Mouse (Mus musculus) liver (tissue): ENCODE data around the gene Chga.
A peak's percentile ranks its signal among the peaks of the same experiment; 100 is the strongest.

ENCODE experiments used
- DNase-seq: peaks from one replicate; pipeline ENCODE4 v3.0.0-alpha.2; 2020; ENCODE audit warnings: mixed read lengths

The Chga gene

DNA sequence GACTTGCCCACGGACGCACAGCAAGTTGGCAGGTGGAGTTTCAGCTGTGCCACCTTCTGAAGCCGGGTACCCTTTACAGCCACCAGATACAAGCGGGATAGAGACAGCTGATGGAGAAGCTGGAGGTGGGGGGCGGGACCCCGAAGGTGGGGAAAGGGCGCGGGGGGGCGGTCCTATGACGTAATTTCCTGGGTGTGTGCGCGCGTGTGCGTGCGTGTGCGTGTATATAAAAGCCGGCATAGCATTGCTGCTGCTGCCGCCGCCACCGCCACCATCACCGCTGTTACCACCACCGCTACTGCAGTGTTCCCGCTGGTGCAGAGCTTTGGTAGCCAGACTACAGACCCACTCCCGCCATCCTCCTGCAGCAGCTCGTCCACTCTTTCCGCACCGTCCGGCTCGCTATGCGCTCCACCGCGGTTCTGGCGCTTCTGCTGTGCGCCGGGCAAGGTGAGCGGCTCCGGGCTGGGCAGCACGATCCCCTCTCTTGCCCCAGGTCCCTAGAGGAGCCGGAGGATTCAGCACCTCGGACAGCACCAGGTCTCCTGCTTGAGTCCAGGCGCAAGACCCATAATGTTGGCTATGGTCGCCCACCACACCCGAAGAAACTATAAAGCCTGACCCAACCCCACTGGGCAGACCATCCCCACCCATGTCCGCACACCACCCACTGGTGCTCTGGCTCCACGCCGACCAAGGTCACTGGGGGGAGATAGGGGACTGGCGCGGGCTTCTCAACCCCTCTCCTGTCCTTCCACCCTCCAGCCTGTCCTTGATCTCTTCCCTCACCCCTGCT, at the start of gene Chga:
Chga (plus strand) TSS at position 249 of the 796 bp plus-strand sequence.
- peak; percentile 81 for DNase-seq

DNA sequence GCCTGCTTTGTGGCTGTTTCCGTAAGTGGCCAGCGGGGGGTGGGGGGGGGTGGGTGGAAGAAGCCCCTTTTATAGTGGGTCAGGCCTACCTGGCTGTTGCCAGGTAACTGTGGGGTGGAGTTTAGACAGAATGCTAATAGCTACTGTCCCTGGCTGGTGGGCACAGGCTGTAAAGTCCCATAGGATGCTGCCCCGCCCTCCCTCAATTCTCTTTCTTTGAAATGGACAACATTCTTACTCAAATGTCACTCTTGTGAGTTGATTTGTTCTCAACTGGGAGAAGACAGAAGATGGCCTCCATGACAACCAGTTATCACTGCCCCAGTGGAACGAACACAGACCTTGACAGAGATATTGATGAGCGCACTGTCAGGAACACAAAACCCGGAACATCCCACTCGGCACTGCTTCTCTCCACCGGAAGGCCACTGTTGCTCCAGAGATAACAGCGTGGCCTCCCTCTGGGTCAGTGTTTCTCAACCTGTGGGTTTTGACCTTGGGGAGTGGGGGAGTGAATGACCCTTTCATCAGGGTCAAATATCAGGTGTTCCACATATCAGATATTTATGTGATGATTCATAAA, 49.5 kb upstream of the Chga start:
- DNase-seq: no peak

GRCm38 (mm10) chr12:102505949-102506348, 48.8 kb upstream of the Chga start:
- no peak for DNase-seq

GRCm38 (mm10) chr12:102511363-102511762, 43.4 kb upstream of the Chga start:
- DNase-seq: no peak

DNA sequence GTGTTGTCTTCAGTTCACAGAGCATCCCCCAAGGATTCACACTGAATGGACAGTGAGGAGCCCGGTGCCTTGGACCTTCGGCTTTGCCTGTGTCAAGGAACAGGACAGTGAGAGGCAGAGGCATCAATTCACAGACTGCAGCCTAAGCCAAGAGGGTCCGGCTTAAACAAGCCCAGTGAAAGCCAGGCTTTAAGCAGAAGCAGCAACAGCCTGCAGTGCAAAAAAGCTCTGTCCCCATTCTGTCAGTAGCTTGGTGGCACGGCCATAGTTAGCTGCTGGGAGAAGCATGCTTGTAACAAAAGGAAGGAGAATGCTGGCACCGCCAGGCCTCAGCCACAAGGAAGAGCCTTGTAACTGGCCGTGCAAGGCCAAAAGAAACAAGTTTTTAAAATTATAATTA, 40.6 kb upstream of the Chga start:
- no peak for DNase-seq

GRCm38 (mm10) chr12:102514751-102515150, 40.0 kb upstream of the Chga start:
- no peak for DNase-seq

DNA sequence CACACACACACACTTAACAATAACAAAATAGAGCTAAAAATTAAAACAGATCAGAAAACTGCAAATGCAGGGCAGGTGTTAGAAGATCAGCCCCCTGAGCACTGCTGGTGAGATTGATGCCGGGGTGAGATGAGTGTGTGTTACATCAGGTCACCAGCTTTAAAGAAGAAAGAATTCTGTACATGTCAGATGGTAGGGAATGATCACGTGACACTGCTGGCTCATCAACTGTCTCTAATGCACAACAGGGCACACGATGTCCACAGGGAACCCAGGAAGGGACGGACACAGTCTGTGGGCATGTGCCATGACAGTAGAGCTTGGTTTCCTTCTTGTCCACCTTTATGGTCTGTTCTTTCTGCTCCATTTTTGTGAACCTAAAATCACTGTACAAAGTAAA, 38.6 kb upstream of the Chga start:
- DNase-seq: no peak

DNA sequence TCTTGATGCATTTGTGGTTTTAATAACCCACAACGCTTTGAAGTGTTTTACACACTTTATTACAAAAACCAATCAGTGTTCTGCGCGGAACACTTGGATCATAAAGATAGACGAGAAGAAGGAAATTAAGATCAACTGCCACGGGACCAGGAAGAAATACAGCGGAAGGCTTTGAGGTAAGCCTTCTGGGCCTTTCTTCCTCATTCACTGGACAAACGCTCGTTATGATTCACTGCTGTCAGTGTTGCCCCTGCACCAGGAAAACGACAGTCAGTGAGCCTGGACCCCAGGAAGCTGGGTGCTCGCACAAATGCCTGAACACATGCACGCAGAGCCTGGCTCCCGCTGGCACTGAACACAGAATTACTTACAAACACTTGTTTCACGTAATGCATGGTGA, 37.1 kb upstream of the Chga start:
- no peak for DNase-seq

- no peak for DNase-seq
Observed at GRCm38 (mm10) chr12:102519929-102520720, 34.6 kb upstream of the Chga start.

DNA sequence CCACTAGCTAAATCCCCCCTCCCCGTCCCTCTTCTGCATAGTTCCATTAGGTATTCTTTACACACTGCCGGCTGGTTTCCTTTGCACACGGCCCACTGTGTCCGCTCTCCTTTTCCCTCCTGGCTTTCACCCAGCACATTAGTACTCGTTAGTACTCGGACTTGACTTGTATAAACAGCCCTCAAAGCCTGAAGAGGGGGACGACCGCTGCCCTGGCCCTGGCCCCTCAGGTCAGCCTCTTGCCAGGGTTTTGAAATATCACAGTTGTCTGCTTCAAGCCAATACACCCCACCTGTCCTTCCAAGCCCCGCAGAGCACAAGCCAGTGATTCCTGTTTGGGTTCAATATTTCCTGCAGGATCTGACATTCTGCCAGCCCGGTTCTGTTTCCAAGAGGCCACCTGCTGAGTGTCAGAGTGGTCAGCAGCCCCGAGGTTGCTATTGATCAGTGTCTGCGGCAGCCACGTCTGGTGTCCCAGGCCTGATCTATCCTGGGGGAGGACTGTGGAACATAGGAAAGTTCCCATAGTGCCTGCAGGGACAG, 32.9 kb upstream of the Chga start:
- no peak for DNase-seq

DNA sequence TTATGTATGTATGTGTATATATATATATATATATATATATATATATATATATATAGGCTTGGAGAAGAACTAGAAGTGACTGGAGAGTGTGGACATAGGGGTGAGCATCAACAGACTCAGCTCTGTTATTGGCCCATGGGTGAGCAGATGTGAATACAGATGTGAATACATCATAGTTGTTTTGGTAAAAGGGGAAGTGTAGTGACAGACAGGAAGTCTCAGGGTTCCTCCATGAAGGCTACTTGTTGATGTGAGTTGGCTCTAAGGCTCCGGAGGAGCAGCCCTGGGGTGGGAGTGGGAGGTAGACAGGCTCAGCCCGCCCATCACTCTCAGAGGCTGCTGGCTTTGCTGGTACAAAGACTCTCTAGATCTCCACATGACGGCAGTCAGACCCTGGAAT, 30.6 kb upstream of the Chga start:
- DNase-seq: no peak

- DNase-seq: peak; percentile 28
Observed at GRCm38 (mm10) chr12:102524760-102525159, 30.0 kb upstream of the Chga start.

DNA sequence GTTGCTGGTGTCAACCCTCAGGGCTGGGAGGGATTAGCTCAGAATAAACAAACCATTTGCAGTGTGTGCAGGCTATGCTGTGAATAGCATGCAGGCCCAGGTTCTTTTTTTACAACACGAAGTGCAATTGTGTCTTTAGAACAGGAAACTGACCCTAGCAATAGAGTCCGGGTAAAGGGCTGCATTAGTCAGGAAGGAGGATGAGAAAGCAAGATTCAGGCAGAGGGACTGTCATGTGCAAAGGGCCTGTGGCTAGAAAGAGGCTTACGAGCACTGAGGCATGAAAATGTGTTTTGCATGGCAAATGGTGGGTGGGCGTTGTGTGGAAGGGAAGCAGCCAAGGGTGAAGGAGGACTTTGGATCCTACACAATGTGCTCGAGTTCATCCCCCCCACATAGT, 26.8 kb upstream of the Chga start:
- no peak for DNase-seq

DNA sequence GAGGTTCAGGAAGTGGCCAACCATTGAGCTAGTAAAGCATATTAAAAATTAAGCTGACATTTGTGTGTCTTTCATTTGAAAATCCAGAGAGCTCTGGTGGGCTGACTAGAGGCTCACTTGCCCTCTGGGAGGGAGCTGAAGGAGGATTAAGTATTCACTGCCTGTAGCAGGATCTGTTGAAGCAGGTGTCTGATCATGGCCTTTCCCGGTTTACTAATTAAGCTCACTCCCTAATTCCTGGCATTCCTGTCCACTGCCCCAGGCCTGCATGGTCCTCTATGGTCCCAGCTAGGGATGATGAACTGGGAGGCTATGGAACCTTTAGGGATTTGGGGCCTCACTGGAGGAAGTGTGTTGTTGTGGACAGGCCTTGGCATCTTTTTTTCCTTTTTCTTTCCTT, 19.0 kb upstream of the Chga start:
- no peak for DNase-seq

DNA sequence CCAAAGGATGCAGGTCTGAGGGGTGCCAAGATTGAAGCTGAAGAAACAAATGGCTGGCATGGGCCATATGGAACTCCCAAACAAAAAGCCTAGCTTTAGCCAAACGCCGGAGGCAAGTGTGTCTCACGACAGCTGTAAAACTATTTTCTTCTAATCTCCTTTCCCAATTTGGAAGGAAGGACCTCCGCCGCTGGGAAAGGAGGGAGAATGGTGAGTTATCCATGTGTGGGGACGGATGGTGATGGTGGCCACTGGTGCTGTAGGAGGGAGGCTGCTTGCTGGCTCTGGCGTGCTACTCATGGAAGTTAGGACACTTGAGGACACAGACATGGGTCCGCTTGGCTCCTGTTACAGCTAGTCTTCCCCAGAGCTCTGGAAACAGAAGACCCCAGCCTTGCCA, 14.5 kb upstream of the Chga start:
- DNase-seq: no peak

DNA sequence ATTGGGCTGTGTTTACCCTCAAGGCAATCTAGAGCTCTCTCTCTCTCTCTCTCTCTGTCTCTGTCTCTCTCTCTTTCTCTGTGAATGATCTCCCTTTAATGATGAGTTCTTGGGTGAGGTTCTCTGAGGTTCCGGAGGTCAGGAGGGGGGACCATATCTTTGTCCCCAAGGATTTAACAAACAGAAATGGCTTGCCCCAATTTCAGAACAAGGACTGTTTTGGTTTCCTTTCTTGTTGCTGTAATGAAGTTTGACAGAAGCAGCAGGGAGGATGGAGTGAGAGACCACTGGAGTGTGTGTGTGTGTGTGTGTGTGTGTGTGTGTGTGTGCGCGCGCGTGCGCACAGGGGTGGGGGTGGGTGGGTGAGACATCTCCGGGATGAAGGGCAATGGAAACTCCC, 13.6 kb upstream of the Chga start:
- DNase-seq: no peak

DNA sequence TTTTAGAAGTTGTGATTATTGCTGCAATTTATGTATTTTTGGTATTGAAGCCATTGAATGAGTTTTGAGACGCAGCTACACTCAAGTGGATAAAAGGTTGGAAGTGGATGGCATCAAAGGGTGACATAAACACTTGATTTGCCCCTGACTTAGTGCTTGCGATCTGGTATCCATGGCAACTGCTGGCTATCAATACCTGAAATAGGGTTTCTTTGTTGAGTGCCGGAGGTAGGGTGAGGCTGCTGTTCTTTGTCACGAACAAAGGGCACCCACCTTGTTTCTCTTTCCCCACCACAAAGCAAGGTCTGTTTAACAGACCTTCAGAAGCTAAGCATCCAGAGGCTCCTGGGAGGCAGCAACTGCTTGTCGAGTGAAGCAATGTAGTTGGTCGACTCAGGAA, 9.6 kb upstream of the Chga start:
- no peak for DNase-seq

DNA sequence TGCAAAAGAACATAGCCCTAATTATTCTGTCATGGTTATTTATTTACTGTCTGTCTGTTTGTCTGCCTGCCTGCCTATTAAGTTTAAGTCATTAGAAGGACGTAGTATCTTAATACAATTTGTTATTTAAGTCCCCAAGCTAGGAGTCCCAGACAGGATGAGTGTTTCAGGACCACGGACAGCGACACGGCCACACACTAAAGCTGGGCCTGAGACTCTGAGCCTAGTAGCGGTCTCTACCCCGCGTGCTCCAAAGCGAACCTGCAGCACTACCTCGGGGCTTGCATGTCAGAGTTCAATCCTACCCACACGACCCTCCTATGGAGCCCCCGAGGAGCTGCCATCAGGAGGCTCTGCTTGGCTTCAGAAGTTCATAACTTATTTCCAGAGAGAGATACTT, 4.2 kb upstream of the Chga start:
- peak; percentile 82 for DNase-seq

DNA sequence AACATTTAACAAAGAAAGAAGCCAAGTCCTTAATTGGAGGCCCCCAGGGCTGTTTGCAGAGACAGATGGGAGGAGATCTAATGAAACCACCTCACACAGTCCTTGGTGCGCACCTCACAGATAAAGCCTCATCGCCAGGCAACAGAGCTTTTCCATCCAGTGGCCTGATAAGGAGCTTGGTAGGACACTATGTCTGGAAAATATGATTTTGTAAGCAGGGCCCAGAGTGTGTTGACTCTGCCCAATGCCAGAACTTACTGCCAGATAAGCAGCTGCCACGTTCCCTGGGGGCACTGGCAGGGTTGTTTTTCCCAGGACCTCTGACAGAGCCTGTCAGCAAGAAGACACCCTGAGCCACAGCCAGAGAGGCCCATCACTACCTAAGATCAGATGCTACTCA, 3.6 kb upstream of the Chga start:
- DNase-seq: peak; percentile 30

GRCm38 (mm10) chr12:102552001-102552400, 2.8 kb upstream of the Chga start:
- DNase-seq: no peak

DNA sequence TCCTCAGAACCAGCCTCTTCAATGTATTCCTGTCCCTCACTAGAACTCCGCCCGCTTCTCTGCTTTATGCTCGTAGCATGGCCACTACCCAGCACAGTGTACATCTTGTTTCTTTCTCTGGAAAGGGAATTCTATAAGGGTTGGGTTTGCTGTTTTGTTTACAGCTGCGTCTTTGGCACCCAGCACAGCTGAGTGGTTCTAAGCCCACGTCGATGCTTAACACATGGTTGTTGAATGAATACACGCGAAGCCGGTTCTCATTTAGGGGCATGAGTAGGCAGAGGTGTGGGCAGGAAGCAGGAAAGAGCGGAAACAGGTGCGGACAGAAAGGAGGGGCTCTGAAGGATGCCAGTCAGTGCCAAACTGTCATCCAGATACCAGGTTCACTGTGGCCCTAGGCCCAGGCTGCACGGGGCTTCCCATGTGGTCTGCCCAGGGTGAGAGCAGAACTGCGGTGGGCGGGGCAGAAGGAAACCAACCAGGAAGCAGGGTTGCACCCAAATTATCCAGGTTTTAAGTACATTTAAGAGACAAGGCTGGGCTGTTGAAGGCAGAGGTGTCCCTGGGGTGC, 979 bp upstream of the Chga start:
- no peak for DNase-seq

DNA sequence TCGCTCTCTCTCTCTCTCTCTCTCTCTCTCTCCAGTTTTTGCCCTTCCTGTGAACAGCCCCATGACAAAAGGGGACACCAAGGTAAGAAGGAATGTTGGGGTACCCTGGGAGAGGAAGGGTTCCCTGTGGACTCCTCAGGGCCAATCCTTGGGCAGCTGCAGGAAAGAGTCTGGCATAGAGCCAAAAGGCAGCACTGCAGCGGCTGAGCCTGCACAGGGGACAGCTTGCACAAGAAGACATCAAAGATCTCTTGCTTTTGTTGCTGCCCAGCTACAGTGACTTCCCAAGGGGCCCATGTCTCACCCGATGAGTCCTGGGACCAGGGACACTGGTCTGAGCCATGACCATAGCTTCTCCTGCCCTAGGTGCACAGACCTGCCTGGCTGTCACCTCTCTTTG, 1.1 kb downstream of the Chga start:
- DNase-seq: no peak

DNA sequence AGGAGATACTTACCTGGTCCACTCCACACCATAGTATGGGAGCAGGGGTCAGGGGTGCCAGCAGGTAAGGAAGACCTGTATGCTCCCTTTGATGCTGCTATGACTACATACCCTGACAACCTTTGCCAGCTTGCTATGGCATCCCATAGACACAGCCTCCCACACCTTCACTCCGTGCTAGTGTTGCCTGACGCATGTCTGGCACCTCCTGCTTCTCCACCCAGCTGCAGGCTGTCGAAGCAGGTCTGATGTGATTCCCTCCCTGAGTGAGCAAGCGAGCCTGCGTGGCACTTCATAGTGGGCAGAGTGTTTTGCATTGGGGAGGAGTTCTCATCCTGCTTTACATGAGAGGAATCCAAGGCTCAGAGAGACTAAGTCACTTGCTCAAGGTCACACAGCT, 2.6 kb downstream of the Chga start:
- DNase-seq: no peak
